Mouse (Mus musculus): Measurements from ENCODE around the gene Hspb2. TPM values are rescaled to one million over a fixed set of nuclear protein-coding genes. Genes with fewer than 3 reads are reported as not detected.
A peak's percentile ranks its signal among the peaks of the same experiment; 100 is the strongest.

Gene Hspb2
- polyA plus RNA-seq, 1 experiment: 88.6 TPM

DNA sequence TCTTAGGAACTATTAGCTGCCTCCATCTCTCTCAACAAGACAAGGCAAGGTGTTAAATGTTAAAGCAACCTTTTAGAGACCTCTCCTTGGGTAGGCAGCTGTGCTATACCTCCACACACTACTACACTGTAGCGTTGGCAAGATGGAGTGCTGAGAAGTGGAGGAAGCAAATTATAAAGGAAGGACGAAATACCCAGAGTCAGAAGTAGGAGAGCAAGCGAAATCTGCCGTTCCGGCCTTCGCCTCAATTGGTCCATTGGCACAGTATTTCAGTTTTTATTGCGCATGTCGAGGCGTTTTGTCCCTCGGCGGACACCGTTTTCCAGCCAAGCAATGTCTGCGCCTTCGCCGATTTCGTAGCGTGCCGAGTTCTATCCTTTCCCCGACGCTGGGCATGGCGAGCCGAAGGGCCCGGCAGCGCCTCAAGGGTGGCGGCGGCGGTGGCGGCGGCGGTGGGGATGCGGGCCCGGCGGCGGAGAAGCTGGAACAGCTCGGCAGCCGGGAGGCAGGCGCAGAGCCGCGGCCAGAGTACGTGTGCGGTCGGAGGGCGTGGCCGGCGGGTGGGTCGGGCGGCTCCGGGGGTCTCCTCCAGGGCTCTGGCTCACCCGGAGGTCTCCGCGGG is 22.9 kb upstream of the Hspb2 start, which contains the start of the genes Alg9 and 1110032A03Rik:
Alg9 (plus strand) TSS at position 29 of the 622 bp plus-strand sequence.
1110032A03Rik (minus strand) TSS at position 530 of the 622 bp plus-strand sequence.
- DNase-seq: peak; percentile 92
- TF ChIP-seq CTCF (IDR thresholded peaks at IDR 0.05; ENCODE audit: insufficient read depth, low read length) (no peak), POLR2A (IDR thresholded peaks at IDR 0.05; ENCODE audit: borderline replicate concordance, extremely low read depth, low read depth, low read length) (peak; percentile 57; the same call in 1 of the 2 replicates)
- Histone ChIP-seq H3K4me1 (ENCODE audit: control insufficient read depth, insufficient read depth, low read length) (peaks cover 13% of the 10 kb centered on the region), H3K4me3 (replicated peaks; ENCODE audit: extremely low read depth, low read depth, low read length) (peak within 1 kb of the TSS; percentile 89)
- under 1% methylated on average over 51 of the region's 51 CpGs for WGBS

DNA sequence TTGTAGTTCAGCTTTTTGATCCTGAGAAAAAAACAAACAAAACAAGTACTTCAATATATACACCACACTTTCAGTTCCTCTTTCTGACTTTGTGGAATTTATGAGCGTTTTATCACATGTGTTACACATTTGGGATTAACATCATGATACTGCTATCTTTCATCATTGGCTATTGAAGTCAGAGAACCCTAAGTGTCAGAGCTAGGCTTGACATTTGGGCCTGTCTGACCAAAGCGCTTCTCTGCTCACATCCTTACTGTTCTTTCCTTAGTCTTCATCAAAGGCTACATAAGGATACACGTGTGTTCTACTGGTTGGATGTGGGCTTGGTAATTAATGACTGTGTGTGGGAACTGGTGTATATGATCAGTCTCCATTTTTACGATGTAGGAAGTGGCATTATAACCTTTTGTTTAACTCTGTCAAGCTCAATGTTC is 21.9 kb upstream of the Hspb2 start:
- 51% methylated on average over 4 of the region's 4 CpGs for WGBS
- H3K4me3 ChIP-seq (replicated peaks; ENCODE audit: extremely low read depth, low read depth, low read length): peak overlapping the region; percentile 20
- no peak for DNase-seq
- TF ChIP-seq CTCF (IDR thresholded peaks at IDR 0.05; ENCODE audit: insufficient read depth, low read length): no peak
- TF ChIP-seq POLR2A (IDR thresholded peaks at IDR 0.05; ENCODE audit: borderline replicate concordance, extremely low read depth, low read depth, low read length): no peak
- peaks cover 13% of the 10 kb centered on the region for H3K4me1 ChIP-seq (ENCODE audit: control insufficient read depth, insufficient read depth, low read length)

DNA sequence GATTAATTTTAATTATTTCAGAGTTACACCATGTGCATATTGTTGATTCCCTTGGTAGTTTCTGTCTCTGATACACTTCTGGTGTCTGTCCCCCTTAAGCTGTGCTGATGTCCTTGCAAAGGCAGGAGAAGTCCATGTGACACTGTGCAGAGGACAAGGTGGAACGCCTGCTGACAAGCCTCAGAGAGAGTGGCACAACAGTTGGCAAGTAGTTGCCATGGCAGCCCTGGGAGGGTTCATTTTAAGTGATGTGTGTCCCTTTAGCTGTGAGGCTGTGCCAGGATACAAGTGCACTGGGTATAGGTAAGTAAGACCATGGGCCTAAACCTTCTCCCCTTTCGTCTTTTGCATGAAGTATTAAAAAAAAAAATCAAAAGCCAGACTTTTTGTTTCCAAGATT is 17.9 kb upstream of the Hspb2 start:
- TF ChIP-seq POLR2A (IDR thresholded peaks at IDR 0.05; ENCODE audit: borderline replicate concordance, extremely low read depth, low read depth, low read length) (no peak), CTCF (IDR thresholded peaks at IDR 0.05; ENCODE audit: insufficient read depth, low read length) (no peak)
- peaks cover 9% of the 10 kb centered on the region for H3K4me1 ChIP-seq (ENCODE audit: control insufficient read depth, insufficient read depth, low read length)
- no peak for DNase-seq
- no peak overlapping the region for H3K4me3 ChIP-seq (replicated peaks; ENCODE audit: extremely low read depth, low read depth, low read length)
- 80% methylated on average over 2 of the region's 2 CpGs for WGBS

DNA sequence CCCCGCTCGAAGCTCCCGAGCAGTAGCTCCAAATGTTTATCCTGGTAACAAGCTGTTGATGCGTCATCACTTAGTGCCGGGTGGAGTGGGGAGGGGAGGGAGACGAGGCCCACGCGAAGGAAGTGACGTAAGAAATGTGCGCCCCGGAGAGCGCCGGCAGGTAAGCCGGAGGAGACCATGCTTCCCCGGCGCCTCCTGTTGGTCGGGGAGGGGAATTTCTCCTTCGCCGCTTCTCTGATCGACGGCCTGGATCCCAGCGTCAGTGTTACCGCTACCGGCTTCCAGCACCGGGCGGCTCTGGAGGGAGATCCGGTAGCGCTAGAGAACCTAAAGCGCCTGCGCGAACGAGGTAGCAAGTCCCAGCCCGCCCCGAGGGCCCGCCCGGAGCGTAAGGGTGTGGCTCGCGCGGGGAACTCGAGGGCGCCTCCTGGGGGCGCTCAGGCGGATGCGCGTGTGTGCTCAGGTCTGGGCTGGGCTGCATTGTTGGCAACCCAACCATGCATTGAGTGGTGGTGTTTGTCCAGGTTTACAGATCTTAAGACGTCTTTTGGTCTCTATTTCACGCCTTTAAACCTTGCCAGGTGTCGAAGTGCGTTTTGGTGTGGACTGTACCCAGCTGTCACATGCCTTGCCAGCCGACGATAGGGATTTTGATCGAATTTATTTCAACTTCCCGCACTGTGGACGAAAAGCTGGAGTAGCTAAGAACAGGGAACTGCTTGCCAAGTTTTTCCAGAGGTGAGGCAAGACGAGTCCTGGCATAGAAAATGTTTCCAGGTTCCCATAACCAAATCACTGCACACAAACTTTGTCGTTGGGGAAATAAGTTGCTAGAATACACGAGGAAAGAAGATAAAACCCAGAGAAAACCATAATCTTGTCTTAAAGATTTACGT is 16.2 kb upstream of the Hspb2 start, which contains the start of gene Fdxacb1:
Fdxacb1 (plus strand) TSS at position 130 of the 896 bp plus-strand sequence.
- 2% methylated on average over 59 of the region's 59 CpGs for WGBS
- peak; percentile 98 for DNase-seq
- peak; percentile 60 for TF ChIP-seq CTCF (IDR thresholded peaks at IDR 0.05; ENCODE audit: insufficient read depth, low read length)
- TF ChIP-seq POLR2A (IDR thresholded peaks at IDR 0.05; ENCODE audit: borderline replicate concordance, extremely low read depth, low read depth, low read length): no peak; the same call in 1 of the 2 replicates
- Histone ChIP-seq H3K4me3 (replicated peaks; ENCODE audit: extremely low read depth, low read depth, low read length) (peak within 1 kb of the TSS; percentile 99), H3K4me1 (ENCODE audit: control insufficient read depth, insufficient read depth, low read length) (peaks cover 3% of the 10 kb centered on the region; the same call in 1 of the 2 replicates)

DNA sequence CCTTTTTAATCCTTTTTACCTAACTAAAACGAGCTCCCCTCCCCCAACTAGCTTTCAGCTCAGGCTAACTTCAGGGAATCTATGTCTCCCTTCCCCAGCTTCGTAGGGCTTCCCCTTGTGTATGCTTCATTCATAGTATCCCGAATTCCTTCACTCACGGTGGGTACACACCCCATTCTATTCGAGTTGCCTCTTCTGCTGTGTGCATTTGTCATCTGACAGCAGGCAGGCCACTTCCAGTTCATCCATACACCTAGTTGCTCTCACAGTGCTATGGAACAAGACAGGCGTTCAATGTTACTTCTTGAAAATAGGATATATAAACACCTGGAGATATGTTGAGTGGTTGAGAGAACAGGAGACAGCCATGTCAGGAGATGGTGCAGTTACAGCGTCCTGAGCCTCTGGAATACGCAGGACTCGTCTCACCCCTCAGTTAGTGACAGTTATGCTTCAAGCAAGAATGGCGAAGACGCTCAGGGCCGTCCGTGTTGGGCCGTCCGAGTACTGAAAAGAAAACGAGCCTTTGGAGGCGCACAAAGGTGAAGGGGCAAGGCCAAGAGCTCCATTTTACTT is 15.5 kb upstream of the Hspb2 start:
- no peak for DNase-seq
- TF ChIP-seq POLR2A (IDR thresholded peaks at IDR 0.05; ENCODE audit: borderline replicate concordance, extremely low read depth, low read depth, low read length) (peak; percentile 81; the same call in 1 of the 2 replicates), CTCF (IDR thresholded peaks at IDR 0.05; ENCODE audit: insufficient read depth, low read length) (no peak)
- 2% methylated on average over 17 of the region's 17 CpGs for WGBS
- Histone ChIP-seq H3K4me1 (ENCODE audit: control insufficient read depth, insufficient read depth, low read length) (peaks cover 3% of the 10 kb centered on the region; the same call in 1 of the 2 replicates), H3K4me3 (replicated peaks; ENCODE audit: extremely low read depth, low read depth, low read length) (peak overlapping the region; percentile 99)

DNA sequence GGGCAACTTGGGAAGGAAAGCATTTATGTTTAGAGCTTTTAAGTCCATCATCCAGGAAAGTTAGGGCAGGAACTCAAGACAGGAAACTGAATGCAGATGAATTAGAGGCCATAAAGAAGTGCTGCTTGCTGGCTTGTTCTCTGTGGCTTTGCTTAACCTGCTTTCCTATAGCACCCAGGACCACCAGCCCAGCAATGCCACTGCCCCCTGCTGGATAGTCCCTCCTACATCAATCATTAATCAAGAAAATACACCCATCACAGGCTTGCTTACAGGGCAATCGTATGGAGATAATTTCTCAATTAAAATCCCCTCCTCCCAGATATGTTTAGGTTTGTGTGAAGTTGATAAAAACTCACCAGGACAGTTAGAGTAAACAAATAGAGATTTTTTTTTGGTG is 11.2 kb upstream of the Hspb2 start:
- TF ChIP-seq POLR2A (IDR thresholded peaks at IDR 0.05; ENCODE audit: borderline replicate concordance, extremely low read depth, low read depth, low read length) (no peak), CTCF (IDR thresholded peaks at IDR 0.05; ENCODE audit: insufficient read depth, low read length) (peak; percentile 53)
- DNase-seq: no peak
- WGBS: 63% methylated on average over 1 of the region's 1 CpGs
- peaks cover 3% of the 10 kb centered on the region; the same call in 1 of the 2 replicates for H3K4me1 ChIP-seq (ENCODE audit: control insufficient read depth, insufficient read depth, low read length)
- no peak overlapping the region for H3K4me3 ChIP-seq (replicated peaks; ENCODE audit: extremely low read depth, low read depth, low read length)

DNA sequence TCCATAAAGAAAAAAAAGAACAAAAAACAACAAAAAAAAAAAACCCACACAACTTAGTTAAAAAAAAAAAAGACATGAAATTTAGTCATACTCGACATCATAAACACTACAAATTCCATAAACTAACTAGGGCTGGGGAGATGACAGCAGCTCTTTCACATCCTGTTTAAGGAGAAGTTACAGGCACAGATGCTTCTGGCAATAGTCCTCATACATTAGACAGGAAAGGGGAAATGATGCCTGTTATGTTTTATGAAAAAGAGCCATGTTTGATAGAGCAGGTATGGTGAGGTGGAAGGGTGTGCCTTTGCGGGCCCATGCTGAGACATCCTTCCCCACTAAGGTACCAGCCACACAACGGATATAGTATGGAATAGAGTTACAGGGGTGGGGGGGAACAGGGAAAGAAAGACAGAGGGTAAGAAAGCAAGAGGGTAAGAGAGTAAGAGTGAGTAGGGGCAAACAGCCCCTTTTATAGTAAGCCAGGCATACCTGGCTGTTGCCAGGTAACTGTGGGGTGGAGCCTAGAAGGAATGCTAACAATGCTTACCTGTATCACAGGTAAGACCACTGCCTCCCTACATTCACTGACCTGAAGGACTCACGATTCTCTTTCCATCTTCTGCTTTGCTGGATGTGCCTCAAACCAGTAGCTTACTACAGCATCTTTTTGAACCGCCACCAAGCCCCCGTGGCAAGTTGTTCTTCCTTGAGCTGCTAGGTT is 9.5 kb upstream of the Hspb2 start:
- 41% methylated on average over 6 of the region's 6 CpGs for WGBS
- no peak for TF ChIP-seq POLR2A (IDR thresholded peaks at IDR 0.05; ENCODE audit: borderline replicate concordance, extremely low read depth, low read depth, low read length)
- TF ChIP-seq CTCF (IDR thresholded peaks at IDR 0.05; ENCODE audit: insufficient read depth, low read length): no peak
- DNase-seq: no peak
- H3K4me1 ChIP-seq (ENCODE audit: control insufficient read depth, insufficient read depth, low read length): no peaks in the 10 kb centered on the region; the same call in 1 of the 2 replicates
- no peak overlapping the region for H3K4me3 ChIP-seq (replicated peaks; ENCODE audit: extremely low read depth, low read depth, low read length)

DNA sequence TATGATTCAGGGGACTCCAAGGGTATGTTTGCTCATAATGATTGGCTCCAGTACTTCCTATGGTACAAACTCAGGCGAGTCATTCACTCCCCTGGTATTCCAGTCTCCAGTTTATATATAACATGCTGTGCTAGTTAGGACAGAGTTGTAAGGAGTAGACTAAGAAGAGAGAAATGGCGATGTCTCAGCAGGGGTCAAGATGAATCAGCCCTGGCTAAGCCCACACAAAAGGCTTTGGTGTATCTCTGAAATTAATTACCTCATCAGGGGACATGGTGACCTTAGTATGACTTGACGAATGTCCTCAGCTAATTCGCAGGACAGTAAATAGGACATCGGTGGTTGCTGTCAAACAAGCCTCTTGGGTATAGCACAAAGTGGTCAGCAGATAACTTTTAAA is 4.6 kb upstream of the Hspb2 start:
- no peak overlapping the region for H3K4me3 ChIP-seq (replicated peaks; ENCODE audit: extremely low read depth, low read depth, low read length)
- DNase-seq: no peak
- TF ChIP-seq CTCF (IDR thresholded peaks at IDR 0.05; ENCODE audit: insufficient read depth, low read length) (no peak), POLR2A (IDR thresholded peaks at IDR 0.05; ENCODE audit: borderline replicate concordance, extremely low read depth, low read depth, low read length) (no peak)
- H3K4me1 ChIP-seq (ENCODE audit: control insufficient read depth, insufficient read depth, low read length): no peaks in the 10 kb centered on the region; the same call in 1 of the 2 replicates
- 64% methylated on average over 5 of the region's 5 CpGs for WGBS
